Mouse (Mus musculus): ENCODE measurements around the gene Tom1l2.

The Tom1l2 gene

DNA sequence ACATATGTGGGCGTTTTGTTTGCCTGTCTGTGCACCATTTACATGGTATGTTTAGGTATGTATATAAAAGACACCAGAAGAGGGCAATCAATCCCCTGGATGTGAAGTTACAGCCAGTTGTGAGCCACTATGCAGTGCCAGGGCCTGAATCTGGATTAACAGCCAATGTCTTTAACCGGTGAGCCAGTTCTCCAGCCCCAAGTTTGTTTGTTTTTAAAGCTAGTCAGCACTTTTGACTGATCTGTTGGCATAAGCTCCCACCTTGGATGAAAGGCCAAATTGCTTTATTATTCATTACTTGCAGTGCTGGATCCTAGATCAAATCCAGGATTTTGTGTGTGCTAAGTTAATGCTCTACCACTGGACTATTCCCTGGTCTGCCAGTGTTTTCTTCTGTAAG, 1.3 kb downstream of the Tom1l2 start:
- in situ Hi-C loops (cut with MboI, MseI) = loop anchor here (10.0 kb wide), 1 partner anchor 63 kb away; the partner anchor contains the start of genes Atpaf2 and Gid4

DNA sequence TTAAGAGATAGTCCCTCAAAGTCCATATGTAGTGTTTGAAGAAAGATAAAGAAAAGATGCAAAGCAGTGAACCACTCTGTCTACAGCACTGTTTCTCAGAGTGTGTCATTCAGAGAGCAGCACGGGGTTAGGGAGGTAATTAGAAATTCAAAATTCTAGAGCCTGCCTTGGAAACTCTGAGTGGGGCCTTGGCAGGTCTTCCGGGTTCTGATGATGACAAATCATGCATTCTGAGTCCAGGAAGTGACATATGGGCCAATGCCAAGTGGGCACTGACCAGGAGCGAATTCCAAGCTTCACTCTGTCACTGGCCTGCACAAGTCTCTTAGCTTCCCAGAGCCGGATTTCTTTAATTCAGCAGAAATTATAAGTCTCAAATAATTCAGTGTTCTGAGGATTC, 6.2 kb downstream of the Tom1l2 start:
- in situ Hi-C loops (cut with MboI, MseI) = no loop called here

DNA sequence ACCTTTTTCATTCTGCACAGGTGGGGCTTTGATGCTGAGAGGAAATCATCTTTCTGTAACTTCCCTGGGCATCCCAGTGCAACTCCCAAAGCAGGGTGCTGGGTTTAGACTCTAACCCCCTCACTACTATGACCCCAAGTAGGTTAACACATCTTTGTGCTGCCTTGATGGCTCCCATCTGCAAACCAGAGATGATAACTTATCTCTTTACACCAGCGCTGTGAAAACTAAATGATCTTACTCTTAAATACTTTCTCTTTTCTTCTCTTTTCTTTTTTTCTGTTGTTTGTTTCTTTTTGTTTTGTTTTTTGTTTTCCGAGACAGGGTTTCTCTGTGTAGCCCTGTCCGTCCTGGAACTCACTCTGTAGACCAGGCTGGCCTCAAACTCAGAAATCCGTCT, 6.8 kb downstream of the Tom1l2 start:
- in situ Hi-C loops (cut with MboI, MseI) = no loop called here

DNA sequence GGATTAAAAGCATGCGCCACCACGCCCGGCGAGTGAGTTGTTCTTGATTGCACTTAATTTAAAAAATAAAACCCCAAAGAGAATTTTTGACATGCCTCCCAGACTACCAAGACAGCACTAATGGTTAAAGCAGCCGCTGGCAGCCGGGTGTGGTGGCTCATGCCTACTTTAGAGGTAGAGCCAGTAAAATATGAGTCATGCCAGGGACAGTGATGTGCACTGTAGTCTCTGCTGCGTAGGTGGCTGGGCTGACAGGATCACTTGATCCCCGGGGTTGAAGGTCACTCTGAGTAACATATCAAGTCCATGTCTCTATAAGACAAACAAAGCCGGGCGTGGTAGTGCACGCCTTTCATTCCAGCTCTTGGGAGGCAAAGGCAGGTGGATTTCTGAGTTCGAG, 13.3 kb downstream of the Tom1l2 start:
- in situ Hi-C loops (cut with MboI, MseI) = no loop called here

DNA sequence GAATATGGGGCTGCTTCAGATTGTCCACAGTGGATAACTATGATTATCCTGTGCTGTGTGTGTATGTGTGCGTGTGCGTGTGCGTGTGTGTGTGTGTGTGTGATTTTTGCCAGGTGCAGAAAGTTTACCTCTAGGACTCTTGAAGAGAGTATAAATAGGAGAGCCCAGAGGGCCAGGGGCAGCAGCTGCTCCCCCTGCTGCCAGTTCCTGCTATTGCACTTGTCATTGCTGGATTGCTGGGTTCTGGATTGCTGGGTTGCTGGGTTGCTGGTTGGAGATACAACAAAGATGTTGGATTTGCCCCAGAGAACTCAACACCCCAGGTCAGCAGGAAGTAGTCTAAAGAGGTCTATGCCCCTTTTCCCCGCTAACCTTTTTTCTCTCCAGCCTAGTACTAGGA, 14.4 kb downstream of the Tom1l2 start:
- in situ Hi-C loops (cut with MboI, MseI) = no loop called here

DNA sequence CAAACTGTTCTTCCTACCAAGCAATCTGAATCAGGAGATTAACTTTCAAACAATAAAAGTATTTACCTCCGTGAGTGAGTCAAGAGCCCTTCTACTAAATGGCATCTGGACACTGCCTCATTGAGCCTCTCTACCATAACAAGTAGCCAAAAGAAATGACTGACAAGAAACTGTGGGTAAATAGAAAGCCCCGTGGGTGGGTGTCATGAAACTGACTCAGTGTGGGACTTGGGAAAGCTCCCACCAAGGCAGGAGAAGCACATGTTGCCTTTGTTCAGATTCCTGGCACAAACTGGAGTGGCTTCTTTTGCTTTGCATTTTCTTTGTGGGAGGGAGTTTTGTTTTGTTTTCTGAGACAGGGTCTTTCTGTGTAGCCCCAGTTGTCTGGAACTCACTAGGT, 16.9 kb downstream of the Tom1l2 start:
- in situ Hi-C loops (cut with MboI, MseI) = no loop called here

DNA sequence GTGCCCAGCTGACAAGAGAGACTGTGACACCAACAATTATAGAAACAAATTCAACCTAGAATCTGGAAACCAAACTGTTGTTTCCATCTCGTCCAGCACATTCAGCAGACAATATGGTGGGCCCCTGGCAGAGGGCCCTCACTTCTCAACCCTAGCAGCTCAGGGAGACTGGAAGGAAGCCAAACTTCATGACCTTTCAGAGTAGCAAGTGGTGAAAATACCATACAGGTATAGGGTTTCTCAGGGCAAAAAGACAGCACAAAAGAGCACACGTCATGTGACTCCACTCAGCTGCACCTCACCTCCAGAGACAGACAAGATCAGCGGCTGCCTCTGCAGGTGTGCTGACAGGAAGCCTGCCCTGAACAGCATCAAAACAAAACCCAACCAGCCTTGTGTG, 18.6 kb downstream of the Tom1l2 start:
- in situ Hi-C loops (cut with MboI, MseI) = no loop called here

DNA sequence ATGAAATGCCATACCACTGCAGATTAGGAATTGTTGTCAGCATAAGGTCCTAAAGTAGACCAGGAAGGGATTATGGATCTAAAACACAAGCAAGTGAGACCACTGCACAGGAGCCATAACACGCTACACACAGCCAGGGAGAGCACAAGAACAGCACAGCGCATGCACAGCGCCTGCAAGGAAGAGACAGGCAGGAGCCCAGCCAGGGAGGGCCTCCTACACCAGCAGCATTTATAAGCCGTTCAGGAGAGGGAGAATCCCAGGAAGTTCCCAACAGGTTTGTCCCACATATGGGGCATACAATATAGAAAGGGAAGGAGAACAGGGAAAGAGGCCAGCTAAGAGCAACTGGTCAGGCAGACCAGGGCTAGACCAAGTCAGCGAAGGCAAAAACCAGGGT, 19.2 kb downstream of the Tom1l2 start:
- in situ Hi-C loops (cut with MboI, MseI) = no loop called here

DNA sequence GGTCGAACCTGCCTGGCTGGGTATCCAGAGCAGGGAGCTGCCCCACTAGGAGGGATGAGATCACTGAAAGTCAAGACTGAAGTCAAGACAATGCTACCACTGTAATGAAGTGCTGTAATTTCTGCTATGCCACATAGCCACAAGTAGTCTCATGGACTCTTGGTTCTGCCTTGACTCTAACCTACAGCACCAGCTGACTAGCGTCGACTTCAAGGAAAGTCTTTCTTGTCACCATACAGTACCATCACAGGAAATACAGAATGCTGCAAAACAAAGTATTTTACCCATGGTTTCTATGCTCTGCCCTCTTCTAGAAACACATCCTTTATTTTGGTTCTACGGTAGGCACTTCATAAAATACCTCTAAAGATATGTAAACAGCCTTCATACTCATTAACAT, 22.2 kb downstream of the Tom1l2 start:
- in situ Hi-C loops (cut with MboI, MseI) = no loop called here

DNA sequence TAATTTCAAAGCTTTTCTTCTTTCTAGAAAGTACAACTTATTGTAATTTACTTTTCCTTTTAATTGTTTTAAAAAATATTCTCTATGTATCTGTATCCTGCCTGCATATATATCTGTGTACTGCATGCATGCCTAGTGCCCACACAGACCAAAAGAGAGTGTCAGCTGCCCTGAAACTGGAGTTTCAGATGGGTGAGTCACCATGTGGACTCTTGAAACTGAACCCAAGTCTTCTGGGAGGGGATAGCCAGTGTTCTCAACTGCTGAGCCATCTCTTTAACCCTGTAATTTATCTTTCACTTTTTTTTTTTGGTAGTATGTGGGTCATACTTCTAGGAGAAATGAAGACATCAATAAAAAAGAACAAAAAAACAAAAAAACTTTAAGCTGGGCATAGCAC, 29.0 kb downstream of the Tom1l2 start:
- in situ Hi-C loops (cut with MboI, MseI) = no loop called here

DNA sequence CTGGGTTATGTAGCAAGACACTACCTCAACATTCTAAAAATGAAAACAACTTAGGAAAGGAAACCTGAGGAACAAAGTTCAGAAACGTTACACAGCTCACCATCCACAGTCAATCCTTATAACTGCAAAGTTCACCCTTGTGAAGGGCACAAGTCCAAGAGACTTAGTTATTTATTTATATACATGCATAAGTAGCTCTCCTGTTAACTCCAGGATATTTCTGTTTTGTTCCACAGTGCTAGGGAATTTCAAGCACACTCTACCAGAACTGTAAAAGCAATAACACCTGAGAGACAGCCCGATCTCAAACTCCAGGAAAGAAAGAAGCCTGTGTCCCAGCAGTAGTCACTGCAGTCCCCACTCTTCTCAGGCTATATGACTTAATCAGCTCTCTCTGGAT, 31.3 kb downstream of the Tom1l2 start:
- in situ Hi-C loops (cut with MboI, MseI) = no loop called here

DNA sequence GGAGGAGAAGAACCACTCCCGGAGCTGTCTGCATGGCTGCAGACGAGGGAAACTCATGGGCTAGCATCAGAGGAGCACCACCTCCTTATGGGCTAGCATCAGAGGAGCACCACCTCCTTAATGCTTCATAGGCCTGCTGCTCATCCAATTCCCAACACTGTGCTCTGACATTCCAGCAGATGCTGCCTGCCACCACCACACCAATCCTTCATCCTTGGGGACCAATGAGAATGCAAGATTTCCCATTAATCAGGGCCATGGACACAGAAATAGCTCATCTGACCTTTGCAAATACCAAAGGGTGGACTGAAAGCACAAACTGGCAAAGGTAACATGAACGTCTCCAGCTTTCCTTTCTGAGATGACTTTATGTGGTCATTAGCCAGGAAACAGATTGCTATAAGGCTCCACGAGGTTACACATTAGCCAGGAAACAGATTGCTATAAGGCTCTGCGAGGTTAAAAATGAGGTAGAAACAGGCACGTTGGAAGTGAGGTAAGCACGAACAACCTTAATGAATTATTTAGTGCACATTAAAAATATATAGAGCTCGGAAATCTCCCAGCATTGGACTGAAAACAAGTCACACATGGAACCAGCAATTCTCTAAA, 32.2 kb downstream of the Tom1l2 start:
- in situ Hi-C loops (cut with MboI, MseI) = no loop called here

DNA sequence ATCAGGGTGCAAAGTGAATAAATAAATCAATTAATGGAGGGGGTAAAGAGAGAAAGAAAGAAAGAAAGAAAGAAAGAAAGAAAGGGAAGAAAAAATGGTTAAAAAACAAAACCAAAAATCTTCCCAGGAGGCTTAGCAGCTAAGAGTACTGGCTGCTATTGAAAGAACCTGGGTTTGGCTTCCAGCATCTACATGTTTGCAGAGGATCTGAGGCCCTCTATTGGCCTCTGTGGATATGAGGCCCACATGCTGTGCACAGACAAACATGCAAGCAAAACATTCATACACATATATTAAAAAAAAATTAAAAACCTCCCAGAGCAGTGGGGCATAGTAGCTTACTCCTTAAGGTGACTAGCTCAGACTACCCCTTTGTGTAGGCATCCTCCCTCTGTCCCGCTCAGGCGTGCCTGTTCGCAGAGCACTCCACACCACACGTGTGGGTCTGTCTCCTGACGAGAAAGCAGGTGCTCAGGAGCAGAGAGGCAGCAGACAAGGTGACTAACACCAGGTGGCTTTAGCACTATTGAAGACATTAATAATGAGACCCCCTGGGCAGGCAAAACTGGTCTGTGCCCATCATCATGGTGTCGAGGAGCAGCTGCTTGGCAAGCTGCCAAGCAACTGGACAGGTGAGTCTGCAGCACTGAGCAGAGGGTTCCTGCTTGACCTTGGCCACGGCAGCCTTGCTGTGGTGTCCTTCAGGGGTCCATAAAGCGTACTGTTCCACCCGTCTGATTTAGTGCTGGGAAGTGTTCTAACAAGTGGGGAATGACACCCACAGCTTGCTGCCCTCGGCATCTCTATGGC, 33.2 kb downstream of the Tom1l2 start:
- in situ Hi-C loops (cut with MboI, MseI) = no loop called here

DNA sequence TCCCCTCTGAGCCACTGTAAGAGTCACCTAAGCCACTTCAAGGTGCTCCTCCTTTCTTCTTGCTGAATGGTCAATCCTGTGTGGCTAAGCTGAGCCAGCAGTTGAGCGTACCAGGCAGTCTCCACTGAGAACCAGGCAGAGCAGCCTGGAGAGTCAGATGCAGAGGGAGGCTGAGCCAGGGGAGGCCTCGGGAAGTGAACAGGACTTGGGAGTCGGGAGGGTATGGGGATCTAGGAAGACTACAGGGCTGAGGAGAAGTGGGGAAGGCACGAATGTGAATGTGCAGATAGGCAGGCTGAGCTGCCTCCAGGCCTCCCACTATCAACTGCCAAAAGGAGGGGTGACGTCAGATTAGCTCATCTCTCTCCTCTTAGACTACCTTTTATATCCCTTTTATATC, 34.0 kb downstream of the Tom1l2 start:
- in situ Hi-C loops (cut with MboI, MseI) = no loop called here

DNA sequence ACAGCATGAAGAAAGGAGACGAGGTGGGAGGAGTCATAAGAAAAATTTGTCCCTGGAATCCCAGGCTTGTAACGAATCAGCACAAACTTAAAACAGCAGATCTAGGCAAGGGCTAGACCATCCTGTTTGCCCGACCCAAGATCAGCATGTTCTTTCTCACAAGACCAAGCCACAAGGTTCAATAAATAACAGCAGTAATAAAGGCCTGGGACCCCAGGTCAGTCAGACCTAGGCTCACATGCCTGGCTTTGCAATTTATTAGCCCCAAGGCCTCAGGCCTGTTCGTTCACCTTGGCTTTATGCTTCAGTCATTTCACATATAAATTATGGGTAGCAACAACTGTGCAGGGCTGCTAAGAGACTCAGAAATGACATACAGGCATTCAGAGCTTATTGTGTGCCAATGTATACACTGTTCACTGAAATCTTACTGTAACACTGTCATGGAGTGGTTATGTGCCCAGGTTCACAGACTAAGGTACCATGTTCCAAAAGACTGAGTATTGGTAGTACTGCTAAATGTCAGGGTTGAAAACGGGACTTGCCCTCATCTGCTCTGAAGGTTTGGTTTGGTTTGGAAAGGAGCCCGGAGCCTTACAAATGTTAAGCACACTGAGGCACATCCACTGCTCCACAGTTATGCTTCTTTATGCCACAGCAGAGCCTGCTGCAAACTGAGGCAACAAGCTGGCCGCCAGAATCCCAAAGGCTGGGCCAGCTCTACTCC, 35.2 kb downstream of the Tom1l2 start:
- in situ Hi-C loops (cut with MboI, MseI) = no loop called here

DNA sequence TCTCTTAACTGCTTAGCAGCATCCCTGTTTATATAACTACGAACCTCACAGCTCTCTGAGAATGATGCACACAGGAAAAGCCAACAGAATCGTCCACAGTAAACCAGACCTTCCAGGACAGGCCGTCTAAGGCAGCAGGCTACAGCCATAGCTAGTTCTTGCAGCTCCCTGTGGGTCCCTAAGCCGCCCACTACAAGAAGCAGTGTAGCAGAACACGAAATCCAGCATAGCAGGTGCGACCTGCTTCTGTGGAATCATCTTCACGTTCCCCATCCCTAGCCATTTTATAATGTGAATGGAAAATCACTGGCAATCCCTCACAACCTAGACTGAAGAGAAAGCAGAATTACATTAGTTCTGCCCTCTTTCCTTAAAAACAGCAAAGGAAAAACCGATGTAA, 35.8 kb downstream of the Tom1l2 start:
- in situ Hi-C loops (cut with MboI, MseI) = no loop called here

DNA sequence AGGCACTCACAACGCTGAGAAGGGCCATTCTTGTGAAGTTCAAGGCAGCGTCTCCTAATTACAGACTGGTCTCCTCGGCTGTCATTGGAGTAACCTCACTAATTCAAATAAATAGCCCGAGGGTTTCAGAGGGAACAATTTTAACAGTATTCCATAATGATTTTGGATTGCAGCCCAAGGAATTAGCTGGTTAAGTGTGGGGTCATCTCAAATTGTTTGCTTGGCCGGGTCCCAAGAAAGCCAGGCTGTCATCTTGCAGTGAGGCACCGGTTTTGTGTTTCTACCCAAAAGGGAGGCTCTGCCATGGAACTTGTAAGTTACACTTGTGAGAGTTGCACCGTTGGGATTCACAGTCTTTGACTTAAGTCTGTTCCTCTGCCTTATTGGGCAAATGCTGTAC, 36.5 kb downstream of the Tom1l2 start:
- in situ Hi-C loops (cut with MboI, MseI) = no loop called here

DNA sequence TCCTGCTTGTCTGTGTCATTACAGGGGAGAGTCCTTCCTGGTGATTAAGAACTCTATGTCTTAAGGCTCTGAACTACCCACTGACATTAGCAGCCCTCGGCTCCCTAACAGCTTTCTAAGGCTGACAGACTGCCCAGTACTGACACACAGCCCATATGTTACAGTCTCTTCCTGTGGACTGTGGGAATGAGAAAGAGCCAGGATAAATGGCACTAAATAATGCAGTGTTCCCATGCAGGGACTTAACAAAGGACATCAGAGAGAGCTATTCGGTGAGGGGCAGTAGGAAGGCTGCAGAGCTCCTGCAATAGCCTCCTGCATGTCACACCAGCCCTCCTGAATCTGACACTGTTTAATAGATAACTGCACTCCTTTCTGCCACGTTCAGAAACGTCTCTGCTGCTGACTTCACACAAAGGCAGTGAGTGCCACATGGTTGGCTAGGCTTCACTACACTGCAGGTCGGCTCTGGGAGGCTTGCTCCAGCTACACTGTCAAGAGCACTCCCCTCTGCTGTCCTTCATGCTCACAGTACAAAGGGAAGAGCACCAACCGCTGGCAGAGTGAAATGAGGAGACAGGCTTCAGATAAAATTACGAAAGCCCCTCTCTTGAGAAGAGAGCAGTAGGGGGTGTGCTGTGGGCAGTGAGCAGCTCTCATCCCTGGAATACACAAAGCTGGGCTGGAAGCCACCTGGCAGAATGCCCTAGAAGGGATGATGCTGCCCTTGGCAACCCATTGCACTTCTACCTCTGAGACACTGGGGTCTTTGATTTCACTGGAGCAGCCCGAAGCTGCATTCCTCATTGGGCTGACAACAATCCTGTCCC, 41.5 kb downstream of the Tom1l2 start:
- in situ Hi-C loops (cut with MboI, MseI) = no loop called here

DNA sequence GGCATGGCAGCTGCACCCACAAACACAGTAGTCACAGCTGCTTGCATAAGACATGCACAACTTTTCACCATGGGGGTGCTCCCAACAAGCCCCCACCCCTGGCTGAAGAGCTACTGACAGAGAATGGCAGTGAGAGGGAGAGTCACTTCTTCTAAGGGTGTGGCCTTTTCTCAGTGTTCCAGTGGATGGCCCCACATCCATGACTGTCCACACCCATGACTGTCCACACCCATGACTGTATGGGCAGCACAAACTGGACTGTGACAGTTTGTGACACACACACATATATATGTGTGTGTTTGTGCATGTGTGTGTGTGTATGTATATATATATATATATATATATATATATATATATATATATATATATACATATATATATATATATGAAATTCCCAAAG, 42.8 kb downstream of the Tom1l2 start:
- in situ Hi-C loops (cut with MboI, MseI) = no loop called here

DNA sequence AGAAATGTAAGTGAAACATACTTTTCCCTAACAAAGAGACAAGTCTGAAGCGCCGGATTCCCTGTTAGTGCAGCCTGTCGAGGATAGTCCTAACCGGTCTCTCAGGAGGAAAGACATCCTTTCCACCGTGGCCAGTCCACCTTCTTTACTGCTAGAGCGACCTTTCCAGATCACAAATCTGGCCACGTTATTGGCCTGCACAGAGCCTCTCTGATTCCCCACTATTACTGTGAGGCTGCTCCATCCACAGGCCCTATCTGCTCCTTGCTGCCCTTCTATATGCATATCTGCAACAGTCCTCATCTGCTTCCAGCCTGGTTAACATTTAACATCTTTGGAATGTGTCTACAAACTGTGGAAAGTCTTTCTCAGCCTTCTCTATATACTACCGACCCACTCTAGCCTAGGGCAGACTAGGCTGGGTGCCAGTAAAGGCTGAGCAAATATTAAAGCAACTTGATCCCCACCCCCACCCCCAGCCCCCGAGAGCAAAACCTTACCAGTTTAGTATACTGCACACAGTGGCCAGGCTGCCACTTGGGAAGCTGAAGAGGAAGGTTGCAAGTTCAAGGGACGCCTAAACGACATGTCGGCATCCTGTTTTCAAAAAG, 44.1 kb downstream of the Tom1l2 start:
- in situ Hi-C loops (cut with MboI, MseI) = no loop called here

DNA sequence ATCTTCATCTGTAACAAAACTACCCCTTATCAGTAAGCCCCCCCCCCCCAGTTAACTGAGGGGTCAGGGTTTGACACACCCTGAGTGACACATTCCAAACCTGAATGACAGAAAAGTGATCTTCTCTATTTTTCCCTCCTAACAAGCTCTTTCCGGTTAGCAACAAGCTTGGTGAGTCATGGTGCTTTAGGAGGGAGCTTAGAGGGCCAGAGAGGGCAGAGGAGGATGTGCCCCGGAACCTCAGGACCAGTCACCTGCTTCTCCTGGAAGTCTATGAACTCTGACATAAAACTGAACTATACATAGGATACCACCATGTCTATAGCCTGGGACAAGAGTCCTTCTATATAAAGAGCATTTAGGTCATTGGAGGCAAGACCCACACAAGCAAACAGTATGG, 44.6 kb downstream of the Tom1l2 start:
- in situ Hi-C loops (cut with MboI, MseI) = no loop called here

All from T-helper 2 cell (primary cell).